Mouse (Mus musculus) liver, adult 2 months (tissue): ENCODE measurements around the gene Abcc12.

Source experiments
- CTCF ChIP-seq: fragments of 200-500 bp; IDR thresholded peaks from 2 replicates; pipeline ENCODE4 v1.5.1; 2011; ENCODE audit warnings: low read depth, low read length, control low read depth
- POLR2A ChIP-seq: fragments of 200-500 bp; IDR thresholded peaks from 2 replicates; pipeline ENCODE4 v1.6.1; 2011; ENCODE audit warnings: low read length, control low read depth; ENCODE audit not compliant: insufficient read depth; ENCODE audit errors: extremely low read depth

- no peak for TF ChIP-seq POLR2A
- peak; percentile 58; the same call in 1 of the 2 replicates for TF ChIP-seq CTCF
Observed at GRCm38 (mm10) chr8:86475711-86476438, 104.6 kb downstream of the Abcc12 start.
